ENCODE assay signal across 8 mouse cellular contexts in the genomic region with DNA sequence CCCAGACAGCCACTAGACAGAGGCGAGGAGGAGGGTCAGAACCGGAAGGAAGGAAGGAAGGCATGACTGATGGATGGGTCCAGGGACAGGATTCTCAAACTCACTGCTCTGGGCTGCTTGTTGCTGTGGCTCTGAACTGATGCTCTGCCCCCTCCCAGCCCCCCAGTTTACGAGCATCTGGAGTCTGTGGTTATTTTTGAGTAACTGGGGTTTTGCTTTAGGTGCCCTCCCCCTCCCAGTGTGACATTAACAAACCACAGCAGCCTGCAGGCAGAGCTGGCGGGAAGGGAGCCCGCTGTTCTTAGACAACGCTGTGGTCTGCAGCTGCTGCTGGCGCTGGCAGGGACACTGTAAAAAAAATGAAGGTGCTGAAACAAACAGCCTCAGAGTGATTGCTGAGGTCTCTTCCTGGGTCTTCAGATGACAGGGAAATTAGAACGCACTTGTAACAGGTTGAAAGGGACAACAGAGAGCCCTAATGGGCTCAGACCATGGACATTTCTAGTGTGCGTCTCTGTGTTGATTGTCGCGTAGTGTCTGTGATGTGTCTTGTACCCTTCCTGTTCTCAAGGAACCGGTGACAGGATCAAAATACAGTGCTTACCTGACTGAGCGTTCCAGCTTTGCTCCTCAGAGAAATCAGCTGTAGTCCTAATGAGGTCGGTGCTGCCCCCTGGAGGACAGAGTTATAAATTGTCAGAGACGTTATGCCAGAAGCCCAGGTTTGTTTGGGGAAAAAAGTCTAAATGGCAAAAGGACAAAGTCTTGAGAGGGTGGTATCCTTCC. TPM values are rescaled to one million over a fixed set of nuclear protein-coding genes. Genes with fewer than 3 reads are reported as not detected.
DNase-seq lines count a peak whose midpoint lies in the region; ATAC-seq lines count a peak whose summit lies in the region.

No protein-coding gene starts in this region.

- peak overlapping the region; percentile 56; the same call in 1 of the 2 replicates for H3K27ac ChIP-seq in hindbrain, embryonic 13.5 days

- peak overlapping the region; percentile 59 for H3K9ac ChIP-seq in hindbrain, embryonic 13.5 days

- H3K27me3 ChIP-seq in hindbrain, embryonic 13.5 days = no peaks in the 10 kb centered on the region; the same call in none of the 2 replicates

- no peaks in the 10 kb centered on the region for H3K36me3 ChIP-seq in hindbrain, embryonic 13.5 days

- peak overlapping the region; percentile 29 for H3K4me3 ChIP-seq in hindbrain, embryonic 13.5 days

- ATAC-seq in hindbrain, embryonic 13.5 days (ENCODE audit: low FRiP score) = peak; percentile 72

- peaks cover 11% of the 10 kb centered on the region for H3K4me1 ChIP-seq in hindbrain, embryonic 13.5 days (replicated peaks)

- peak overlapping the region; percentile 54 for H3K4me2 ChIP-seq in hindbrain, embryonic 13.5 days

- H3K9me3 ChIP-seq in hindbrain, embryonic 13.5 days = no peaks in the 10 kb centered on the region

- WGBS in hindbrain, embryonic 13.5 days = 7% methylated on average over 15 of the region's 15 CpGs

- peak; percentile 88 for DNase-seq in T-cell, adult 2 months (ENCODE audit: low spot score)
- peak; percentile 49 for DNase-seq in cerebellum, adult 9-11 months
- DNase-seq in frontal cortex, adult 2 months (ENCODE audit: extremely low spot score in 1 of 2, low spot score in 1 of 2) = peak; percentile 50 to 93
- peak; percentile 77 to 87 for DNase-seq in layer of hippocampus, postnatal 14 days (ENCODE audit: low spot score in 2 of 2)
- DNase-seq in lung, postnatal 10 days = peak; percentile 88
- DNase-seq in retina, embryonic 14.5 days (ENCODE audit: low spot score) = peak; percentile 91
- DNase-seq in thymus, postnatal 36 days = peak; percentile 84 to 85

RNA-seq across cellular contexts. Expression of gene Cracr2a, which starts 21.4 kb away (rescaled TPM):
- polyA plus RNA-seq in frontal cortex, adult 2 months (2012; rRNA removed) = 0.90 and 0.96 TPM in 2 replicates
- 0.41 and 0.77 TPM in 2 replicates for polyA plus RNA-seq in hindbrain, embryonic 13.5 days (2015; fragmentation: Nextera tagmentation; extraction: Ambion mirVana)
- 1 to 10 TPM; 1.3 to 1.6 TPM for total RNA-seq in layer of hippocampus, postnatal 14 days (2021)

Comparison
In these comparisons a context has a peak if more than half of its experiments do, and no peak if none do; other contexts are left out.
1. Peak in every context shown above with its lines: DNase-seq, ATAC-seq, H3K4me3 ChIP-seq and H3K27ac ChIP-seq.